Mouse (Mus musculus): ENCODE measurements around the gene Glt8d1. TPM values are rescaled to one million over a fixed set of nuclear protein-coding genes. Genes with fewer than 3 reads are reported as not detected.
A peak's percentile ranks its signal among the peaks of the same experiment; 100 is the strongest.

The Glt8d1 gene
- polyA plus RNA-seq, 1 experiment, result 0.19 TPM

DNA sequence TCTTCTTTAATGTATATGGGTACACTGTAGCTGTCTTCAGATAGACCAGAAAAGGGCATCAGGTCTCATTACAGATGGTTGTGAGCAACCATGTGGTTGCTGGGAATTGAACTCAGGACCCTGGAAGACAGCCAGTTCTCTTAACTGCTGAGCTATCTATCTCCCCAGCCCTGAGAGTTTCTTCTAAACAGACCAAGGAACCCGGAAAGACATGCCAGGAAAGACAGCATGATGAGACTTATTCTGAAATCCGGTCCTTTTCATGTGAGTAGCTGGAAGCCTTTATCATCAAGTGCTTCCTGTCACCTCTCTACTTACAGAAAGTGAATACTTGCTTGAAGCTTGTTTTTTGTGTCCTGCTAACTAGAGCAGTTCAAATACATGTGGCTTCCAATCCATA is 3.3 kb downstream of the Glt8d1 start:
- H3K36me3 ChIP-seq (ENCODE audit: control insufficient read depth), result peaks cover 25% of the 10 kb centered on the region
- H3K9me3 ChIP-seq (ENCODE audit: control insufficient read depth, low read length), result no peaks in the 10 kb centered on the region
- H3K27me3 ChIP-seq (ENCODE audit: control insufficient read depth), result no peaks in the 10 kb centered on the region
- no peak for TF ChIP-seq GATA1 (IDR thresholded peaks at IDR 0.05; ENCODE audit: low read length)
- no peak for TF ChIP-seq TAL1 (IDR thresholded peaks at IDR 0.05; ENCODE audit: low read length)
- no peak overlapping the region for H3K4me3 ChIP-seq (replicated peaks)
- peaks cover 56% of the 10 kb centered on the region for H3K4me1 ChIP-seq (ENCODE audit: control insufficient read depth)

DNA sequence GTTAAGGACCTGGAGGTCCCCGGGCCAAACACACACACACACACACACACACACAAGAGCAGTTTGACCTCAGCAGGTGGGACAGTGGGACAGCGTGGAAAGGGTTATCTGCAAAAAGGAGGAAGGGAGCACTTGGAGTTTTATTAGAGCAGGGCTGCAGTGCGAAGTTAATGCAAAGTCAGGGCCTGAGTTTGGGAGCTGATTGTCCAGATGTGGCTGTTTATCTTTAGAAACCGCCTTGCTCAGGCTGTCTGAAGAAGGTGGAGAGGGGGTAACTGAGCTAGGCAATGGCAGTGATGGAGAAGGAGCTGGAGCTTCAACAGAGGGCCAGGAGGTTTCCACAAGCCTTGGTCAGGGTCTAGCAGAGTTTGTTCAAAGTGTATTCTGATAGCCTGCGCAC is 5.6 kb downstream of the Glt8d1 start:
- Histone ChIP-seq H3K4me3 (replicated peaks) (no peak overlapping the region), H3K9me3 (ENCODE audit: control insufficient read depth, low read length) (no peaks in the 10 kb centered on the region), H3K4me1 (ENCODE audit: control insufficient read depth) (peaks cover 47% of the 10 kb centered on the region), H3K27me3 (ENCODE audit: control insufficient read depth) (no peaks in the 10 kb centered on the region), H3K36me3 (ENCODE audit: control insufficient read depth) (peaks cover 43% of the 10 kb centered on the region)
- no peak for TF ChIP-seq TAL1 (IDR thresholded peaks at IDR 0.05; ENCODE audit: low read length)
- no peak for TF ChIP-seq GATA1 (IDR thresholded peaks at IDR 0.05; ENCODE audit: low read length)

DNA sequence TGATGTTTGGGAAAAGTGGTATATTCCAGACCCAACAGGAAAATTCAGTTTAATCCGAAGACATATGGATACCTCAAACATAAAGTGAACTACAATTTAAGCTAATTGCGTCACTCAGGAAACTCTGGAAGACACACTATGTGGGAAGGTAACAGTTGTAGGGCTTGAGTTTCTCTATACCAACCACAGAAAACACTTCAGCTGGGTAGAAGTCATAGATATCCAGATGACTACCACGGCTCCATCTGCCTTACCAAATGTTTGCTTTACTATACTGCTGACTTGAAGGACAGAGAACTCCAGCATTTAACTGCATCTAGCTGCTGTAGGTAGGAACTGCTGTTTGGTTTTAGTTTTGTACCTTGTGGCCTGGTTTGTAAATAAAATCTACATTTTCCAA is 10.4 kb downstream of the Glt8d1 start:
- TF ChIP-seq TAL1 (IDR thresholded peaks at IDR 0.05; ENCODE audit: low read length) (no peak), GATA1 (IDR thresholded peaks at IDR 0.05; ENCODE audit: low read length) (no peak)
- H3K27me3 ChIP-seq (ENCODE audit: control insufficient read depth), result no peaks in the 10 kb centered on the region
- H3K4me1 ChIP-seq (ENCODE audit: control insufficient read depth), result peaks cover 43% of the 10 kb centered on the region
- H3K4me3 ChIP-seq (replicated peaks), result no peak overlapping the region
- no peaks in the 10 kb centered on the region for H3K9me3 ChIP-seq (ENCODE audit: control insufficient read depth, low read length)
- H3K36me3 ChIP-seq (ENCODE audit: control insufficient read depth), result peaks cover 91% of the 10 kb centered on the region

DNA sequence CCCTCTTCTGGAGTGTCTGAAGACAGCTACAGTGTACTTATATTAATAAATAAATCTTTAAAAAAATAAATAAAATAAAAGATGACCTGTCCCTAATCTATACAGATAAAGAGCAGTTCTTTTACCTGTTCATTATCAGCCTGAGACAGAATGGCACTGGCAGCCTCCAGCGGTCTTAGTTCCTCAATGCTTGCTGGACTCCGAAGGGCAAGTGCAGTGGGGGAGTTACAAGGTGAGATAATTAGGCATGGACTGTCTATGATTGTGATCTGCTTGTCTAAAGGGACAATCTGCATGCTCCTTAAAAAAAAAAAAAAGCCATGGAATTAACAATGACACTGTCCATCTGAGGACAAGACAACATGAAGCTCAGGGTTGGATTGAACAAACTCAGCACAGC is 12.7 kb downstream of the Glt8d1 start:
- no peak overlapping the region for H3K4me3 ChIP-seq (replicated peaks)
- no peaks in the 10 kb centered on the region for H3K9me3 ChIP-seq (ENCODE audit: control insufficient read depth, low read length)
- TF ChIP-seq GATA1 (IDR thresholded peaks at IDR 0.05; ENCODE audit: low read length), result no peak
- no peak for TF ChIP-seq TAL1 (IDR thresholded peaks at IDR 0.05; ENCODE audit: low read length)
- peaks cover 45% of the 10 kb centered on the region for H3K4me1 ChIP-seq (ENCODE audit: control insufficient read depth)
- H3K36me3 ChIP-seq (ENCODE audit: control insufficient read depth), result peaks cover 87% of the 10 kb centered on the region
- no peaks in the 10 kb centered on the region for H3K27me3 ChIP-seq (ENCODE audit: control insufficient read depth)

DNA sequence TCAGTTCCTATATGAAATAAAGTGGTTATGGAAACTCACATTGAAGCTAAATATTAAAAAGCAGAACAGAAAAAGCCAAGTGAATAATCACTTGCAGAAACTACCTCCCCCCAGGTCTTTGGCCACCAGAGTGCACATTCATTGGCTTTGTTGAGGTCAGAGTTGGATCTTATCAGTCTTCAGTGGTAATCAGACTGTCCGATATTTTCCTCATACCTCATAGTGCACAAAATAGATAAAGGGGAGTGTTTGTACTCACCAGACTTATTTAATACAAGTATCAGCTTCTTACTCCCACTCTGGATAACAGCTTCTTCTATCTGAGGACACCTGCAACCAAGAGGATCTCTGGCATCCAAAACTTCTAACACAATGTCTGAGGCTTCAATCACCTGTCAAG is 14.9 kb downstream of the Glt8d1 start:
- no peak for TF ChIP-seq TAL1 (IDR thresholded peaks at IDR 0.05; ENCODE audit: low read length)
- TF ChIP-seq GATA1 (IDR thresholded peaks at IDR 0.05; ENCODE audit: low read length), result no peak
- no peaks in the 10 kb centered on the region for H3K9me3 ChIP-seq (ENCODE audit: control insufficient read depth, low read length)
- H3K4me3 ChIP-seq (replicated peaks), result no peak overlapping the region
- peaks cover 49% of the 10 kb centered on the region for H3K4me1 ChIP-seq (ENCODE audit: control insufficient read depth)
- H3K36me3 ChIP-seq (ENCODE audit: control insufficient read depth), result peaks cover 75% of the 10 kb centered on the region
- no peaks in the 10 kb centered on the region for H3K27me3 ChIP-seq (ENCODE audit: control insufficient read depth)

DNA sequence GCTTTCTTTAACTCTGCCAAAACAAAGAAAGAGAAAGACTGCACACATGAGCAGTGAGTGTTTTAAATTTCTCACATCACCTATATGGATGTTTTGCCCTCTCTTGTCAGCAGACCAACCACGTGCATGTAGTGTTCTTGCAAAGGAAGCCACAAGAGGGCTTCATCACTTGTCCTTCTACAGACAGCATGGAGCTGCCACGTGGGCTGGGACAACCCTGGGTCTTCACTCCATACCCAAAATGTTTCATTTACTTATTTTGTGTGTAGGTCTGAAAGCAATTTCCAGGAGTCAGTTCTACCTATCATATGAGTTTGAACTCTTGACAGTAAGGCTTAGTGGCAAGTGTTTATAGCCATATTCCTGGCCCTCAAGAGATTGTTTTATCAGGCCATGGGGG is 16.7 kb downstream of the Glt8d1 start:
- no peaks in the 10 kb centered on the region for H3K9me3 ChIP-seq (ENCODE audit: control insufficient read depth, low read length)
- H3K4me1 ChIP-seq (ENCODE audit: control insufficient read depth), result peaks cover 62% of the 10 kb centered on the region
- H3K36me3 ChIP-seq (ENCODE audit: control insufficient read depth), result peaks cover 73% of the 10 kb centered on the region
- TF ChIP-seq GATA1 (IDR thresholded peaks at IDR 0.05; ENCODE audit: low read length) (no peak), TAL1 (IDR thresholded peaks at IDR 0.05; ENCODE audit: low read length) (no peak)
- H3K27me3 ChIP-seq (ENCODE audit: control insufficient read depth), result no peaks in the 10 kb centered on the region
- H3K4me3 ChIP-seq (replicated peaks), result peak overlapping the region; percentile 91

DNA sequence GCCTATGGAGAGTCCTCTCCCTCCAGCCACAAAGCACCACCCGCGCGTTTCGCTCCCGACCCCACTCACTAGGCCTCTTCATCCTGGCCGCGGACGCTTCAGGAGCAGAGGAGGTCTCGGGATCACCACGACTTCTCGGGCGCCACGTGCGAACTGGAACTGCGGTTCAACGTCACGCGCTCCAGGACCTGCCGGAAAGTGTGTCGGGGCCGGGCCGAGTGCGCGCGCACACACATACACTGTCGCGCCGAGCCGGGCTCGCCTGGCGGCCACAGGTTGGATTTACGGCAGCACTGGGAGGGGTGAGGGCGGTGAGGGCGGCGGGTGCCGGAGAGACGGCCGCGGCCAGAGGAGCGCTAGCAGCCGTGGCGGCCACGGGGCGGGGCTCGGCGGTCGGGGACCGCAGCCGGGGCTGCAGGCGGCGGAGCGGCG is 17.7 kb downstream of the Glt8d1 start, which contains the start of the genes Pbrm1 and Gnl3:
Pbrm1 (plus strand) TSS at position 279 of the 432 bp plus-strand sequence.
Gnl3 (minus strand) TSS at position 293 of the 432 bp plus-strand sequence.
- Histone ChIP-seq H3K4me3 (replicated peaks) (peak within 1 kb of the TSS; percentile 91), H3K27me3 (ENCODE audit: control insufficient read depth) (no peaks in the 10 kb centered on the region), H3K4me1 (ENCODE audit: control insufficient read depth) (peaks cover 67% of the 10 kb centered on the region), H3K36me3 (ENCODE audit: control insufficient read depth) (peaks cover 73% of the 10 kb centered on the region), H3K9me3 (ENCODE audit: control insufficient read depth, low read length) (no peaks in the 10 kb centered on the region)
- TF ChIP-seq TAL1 (IDR thresholded peaks at IDR 0.05; ENCODE audit: low read length), result no peak
- TF ChIP-seq GATA1 (IDR thresholded peaks at IDR 0.05; ENCODE audit: low read length), result no peak

DNA sequence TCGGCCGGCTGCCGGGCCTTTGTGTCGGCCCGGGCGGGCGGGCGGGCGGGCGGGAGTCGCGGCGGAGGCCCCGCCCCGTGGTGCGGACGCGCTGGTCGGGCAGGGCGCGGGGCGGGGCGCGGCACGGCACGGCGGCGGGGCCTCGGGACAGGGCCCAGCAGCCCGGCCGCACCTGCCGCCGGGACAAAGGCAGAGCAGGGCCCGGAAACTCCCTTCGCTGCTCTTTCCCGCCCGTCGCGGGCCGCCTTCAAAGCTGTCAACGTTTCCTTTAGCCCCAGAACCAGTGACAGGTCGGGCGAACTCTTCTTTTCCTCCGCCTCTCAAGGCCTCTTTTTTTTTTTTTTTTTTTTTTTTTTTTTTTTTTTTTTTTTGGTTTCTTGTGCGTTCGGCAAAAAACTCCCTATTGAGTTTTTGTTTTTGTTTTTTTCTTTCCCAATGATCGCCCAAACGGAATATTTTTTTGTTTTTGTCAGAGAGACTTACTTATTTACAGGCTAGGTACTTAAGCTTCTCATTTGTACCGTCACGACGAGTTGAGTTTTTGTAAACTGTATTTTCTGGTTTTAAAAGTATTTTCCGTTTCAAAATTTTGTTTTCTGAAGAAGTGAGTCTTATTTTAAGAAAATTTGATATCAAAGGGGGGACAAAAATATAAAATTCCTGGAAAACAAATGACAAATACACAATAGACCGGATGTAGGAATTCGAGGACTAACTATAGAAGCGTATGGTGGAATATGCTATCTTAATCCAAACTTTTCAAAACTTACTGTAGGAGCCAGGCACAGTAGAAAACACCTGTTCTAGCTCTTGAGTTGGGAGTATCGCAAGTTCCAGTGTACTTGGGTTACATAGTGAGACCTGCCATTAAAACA is 18.4 kb downstream of the Glt8d1 start:
- peaks cover 73% of the 10 kb centered on the region for H3K36me3 ChIP-seq (ENCODE audit: control insufficient read depth)
- no peaks in the 10 kb centered on the region for H3K9me3 ChIP-seq (ENCODE audit: control insufficient read depth, low read length)
- H3K27me3 ChIP-seq (ENCODE audit: control insufficient read depth), result no peaks in the 10 kb centered on the region
- TF ChIP-seq TAL1 (IDR thresholded peaks at IDR 0.05; ENCODE audit: low read length) (no peak), GATA1 (IDR thresholded peaks at IDR 0.05; ENCODE audit: low read length) (no peak)
- H3K4me1 ChIP-seq (ENCODE audit: control insufficient read depth), result peaks cover 68% of the 10 kb centered on the region
- peak overlapping the region; percentile 91 for H3K4me3 ChIP-seq (replicated peaks)

DNA sequence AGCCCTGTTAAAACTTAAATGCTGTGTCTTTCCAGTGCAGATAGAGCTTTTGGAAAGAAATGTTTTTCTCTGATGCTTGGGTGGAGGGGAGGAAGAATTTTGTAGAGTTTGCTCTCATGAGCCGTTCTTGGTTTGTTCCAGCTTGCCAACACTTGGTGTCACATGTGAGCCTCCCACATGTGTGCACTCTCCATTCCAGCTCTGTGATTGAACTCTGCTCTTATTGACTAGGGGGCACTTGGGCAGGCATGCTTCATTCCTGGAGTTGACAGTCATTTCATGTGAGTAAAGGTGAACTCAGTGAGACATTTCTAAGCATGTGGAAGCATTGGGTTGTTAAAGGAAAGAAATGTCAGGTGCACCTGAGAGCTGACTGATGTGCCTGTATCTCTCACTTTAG is 21.4 kb downstream of the Glt8d1 start:
- peaks cover 49% of the 10 kb centered on the region for H3K4me1 ChIP-seq (ENCODE audit: control insufficient read depth)
- no peak overlapping the region for H3K4me3 ChIP-seq (replicated peaks)
- peaks cover 73% of the 10 kb centered on the region for H3K36me3 ChIP-seq (ENCODE audit: control insufficient read depth)
- H3K9me3 ChIP-seq (ENCODE audit: control insufficient read depth, low read length), result no peaks in the 10 kb centered on the region
- TF ChIP-seq GATA1 (IDR thresholded peaks at IDR 0.05; ENCODE audit: low read length), result no peak
- TF ChIP-seq TAL1 (IDR thresholded peaks at IDR 0.05; ENCODE audit: low read length), result no peak
- H3K27me3 ChIP-seq (ENCODE audit: control insufficient read depth), result no peaks in the 10 kb centered on the region

Data from erythroblast, embryonic 14.5 days (primary cell).